Mouse (Mus musculus): Measurements from ENCODE around the gene Numa1. TPM values are rescaled to one million over a fixed set of nuclear protein-coding genes. Genes with fewer than 3 reads are reported as not detected.
"Not testable (repeated sequence)": the region's sequence is repeated elsewhere in the genome, so short reads cannot be mapped to it uniquely, and the experiment has no call there.

Numa1 gene
- polyA plus RNA-seq, 1 experiment from 2014 or later = 64.3 TPM

GRCm38 (mm10) chr7:102025187-102026119 is 91.5 kb downstream of the Numa1 start:
- no peaks in the 10 kb centered on the region for H3K9me3 ChIP-seq (replicated peaks; ENCODE audit: control insufficient read depth, low read length)
- no peak overlapping the region for H3K9ac ChIP-seq (ENCODE audit: low read length)
- WGBS = 86% methylated on average over 2 of the region's 2 CpGs
- ATAC-seq (ENCODE audit: insufficient read depth, low FRiP score) = no peak
- peaks cover 21% of the 10 kb centered on the region; the same call in 1 of the 2 replicates for H3K36me3 ChIP-seq (ENCODE audit: control insufficient read depth, insufficient read depth, low read length)
- no peaks in the 10 kb centered on the region for H3K4me1 ChIP-seq (ENCODE audit: control insufficient read depth, insufficient read depth, low read length)
- H3K27me3 ChIP-seq (ENCODE audit: control insufficient read depth, insufficient read depth, low read length) = no peaks in the 10 kb centered on the region
- H3K4me2 ChIP-seq (ENCODE audit: low read depth, low read length) = no peak overlapping the region
- H3K4me3 ChIP-seq (replicated peaks; ENCODE audit: low read length) = no peak overlapping the region
- H3K27ac ChIP-seq (ENCODE audit: low read length) = no peak overlapping the region

- Histone ChIP-seq H3K9ac (ENCODE audit: low read length) (no peak overlapping the region), H3K27me3 (ENCODE audit: control insufficient read depth, insufficient read depth, low read length) (no peaks in the 10 kb centered on the region), H3K4me3 (replicated peaks; ENCODE audit: low read length) (no peak overlapping the region), H3K36me3 (ENCODE audit: control insufficient read depth, insufficient read depth, low read length) (peaks cover 27% of the 10 kb centered on the region), H3K9me3 (replicated peaks; ENCODE audit: control insufficient read depth, low read length) (no peaks in the 10 kb centered on the region), H3K4me2 (ENCODE audit: low read depth, low read length) (no peak overlapping the region), H3K4me1 (ENCODE audit: control insufficient read depth, insufficient read depth, low read length) (no peaks in the 10 kb centered on the region), H3K27ac (ENCODE audit: low read length) (no peak overlapping the region)
- 89% methylated on average over 1 of the region's 1 CpGs for WGBS
- ATAC-seq (ENCODE audit: insufficient read depth, low FRiP score) = no peak
Observed at GRCm38 (mm10) chr7:102034904-102035303, 101.0 kb downstream of the Numa1 start.

DNA sequence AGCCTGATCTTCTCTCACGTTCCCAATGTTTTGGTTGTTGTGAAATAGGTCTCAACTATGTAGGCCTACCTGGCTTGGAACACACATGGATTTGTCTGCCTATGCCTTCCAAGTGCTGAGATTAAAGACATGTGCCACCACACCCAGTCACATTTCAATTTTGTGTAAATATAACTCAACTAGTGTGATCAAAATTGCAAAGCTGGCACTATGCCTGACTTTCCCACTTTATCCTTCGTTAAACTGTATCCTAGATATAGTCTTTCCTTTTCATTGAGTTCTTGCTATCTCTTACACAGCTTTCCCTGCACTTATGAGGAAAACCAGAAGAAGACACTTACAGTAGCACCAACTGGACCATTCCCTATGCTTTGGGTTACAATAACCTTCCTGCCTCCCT is 101.6 kb downstream of the Numa1 start:
- Histone ChIP-seq H3K9ac (ENCODE audit: low read length) (no peak overlapping the region), H3K36me3 (ENCODE audit: control insufficient read depth, insufficient read depth, low read length) (peaks cover 27% of the 10 kb centered on the region), H3K4me3 (replicated peaks; ENCODE audit: low read length) (no peak overlapping the region), H3K4me2 (ENCODE audit: low read depth, low read length) (no peak overlapping the region), H3K27me3 (ENCODE audit: control insufficient read depth, insufficient read depth, low read length) (no peaks in the 10 kb centered on the region), H3K27ac (ENCODE audit: low read length) (no peak overlapping the region), H3K4me1 (ENCODE audit: control insufficient read depth, insufficient read depth, low read length) (no peaks in the 10 kb centered on the region), H3K9me3 (replicated peaks; ENCODE audit: control insufficient read depth, low read length) (no peaks in the 10 kb centered on the region)
- 73% methylated on average over 2 of the region's 2 CpGs for WGBS
- ATAC-seq (ENCODE audit: insufficient read depth, low FRiP score) = no peak

DNA sequence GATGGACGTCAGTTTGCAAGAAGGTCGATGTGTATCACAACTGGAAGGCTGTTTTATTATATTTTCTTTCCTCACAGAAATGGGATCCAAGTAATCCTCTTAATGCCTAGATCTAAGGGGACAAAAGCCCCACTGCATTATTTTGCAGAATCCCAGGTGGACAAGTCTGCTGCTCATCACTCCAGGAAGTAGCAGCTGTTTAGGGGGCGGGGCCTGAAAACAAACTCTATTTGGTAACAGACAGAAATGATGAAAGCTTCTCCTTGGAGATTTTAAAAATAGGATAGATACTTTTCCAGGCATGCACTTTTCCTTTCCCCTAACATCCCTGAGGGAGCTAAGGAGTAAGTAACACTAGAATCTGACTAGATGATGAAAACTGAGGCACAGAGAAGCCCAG is 103.4 kb downstream of the Numa1 start:
- no peaks in the 10 kb centered on the region for H3K27me3 ChIP-seq (ENCODE audit: control insufficient read depth, insufficient read depth, low read length)
- ATAC-seq (ENCODE audit: insufficient read depth, low FRiP score) = no peak

DNA sequence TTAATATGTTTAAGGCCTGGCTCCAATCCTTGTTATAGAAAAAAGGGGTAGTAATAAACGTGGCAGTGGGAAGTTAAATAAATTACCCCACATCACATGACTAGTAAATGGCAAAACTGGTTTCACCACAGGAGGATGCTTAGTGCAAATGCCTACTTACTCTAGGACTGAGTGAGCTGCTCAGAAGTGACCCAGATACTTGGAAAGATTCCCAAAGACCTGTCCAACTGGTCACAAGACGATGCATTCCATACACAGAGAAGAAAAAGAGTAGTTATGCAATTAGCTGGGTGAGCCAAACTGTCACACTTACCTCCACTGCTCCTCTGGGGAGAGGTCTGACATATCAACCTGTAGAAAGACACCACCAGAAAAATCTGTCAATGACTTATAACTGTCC is 108.4 kb downstream of the Numa1 start:
- no peaks in the 10 kb centered on the region for H3K4me1 ChIP-seq (ENCODE audit: control insufficient read depth, insufficient read depth, low read length)
- 62% methylated on average over 2 of the region's 2 CpGs for WGBS

More for the DNA sequence above, 103.4 kb downstream of the Numa1 start:
- no peak overlapping the region for H3K4me3 ChIP-seq (replicated peaks; ENCODE audit: low read length)
- H3K4me1 ChIP-seq (ENCODE audit: control insufficient read depth, insufficient read depth, low read length) = no peaks in the 10 kb centered on the region
- H3K9ac ChIP-seq (ENCODE audit: low read length) = no peak overlapping the region
- no peak overlapping the region for H3K4me2 ChIP-seq (ENCODE audit: low read depth, low read length)
- no peaks in the 10 kb centered on the region for H3K9me3 ChIP-seq (replicated peaks; ENCODE audit: control insufficient read depth, low read length)
- no peak overlapping the region for H3K27ac ChIP-seq (ENCODE audit: low read length)
- peaks cover 22% of the 10 kb centered on the region for H3K36me3 ChIP-seq (ENCODE audit: control insufficient read depth, insufficient read depth, low read length)
- WGBS = 93% methylated on average over 3 of the region's 3 CpGs

GRCm38 (mm10) chr7:102048524-102048923 is 114.6 kb downstream of the Numa1 start:
- H3K4me1 ChIP-seq (ENCODE audit: control insufficient read depth, insufficient read depth, low read length); H3K27ac ChIP-seq (ENCODE audit: low read length); H3K9me3 ChIP-seq (replicated peaks; ENCODE audit: control insufficient read depth, low read length); H3K4me3 ChIP-seq (replicated peaks; ENCODE audit: low read length); ATAC-seq (ENCODE audit: insufficient read depth, low FRiP score); H3K36me3 ChIP-seq (ENCODE audit: control insufficient read depth, insufficient read depth, low read length); H3K27me3 ChIP-seq (ENCODE audit: control insufficient read depth, insufficient read depth, low read length); H3K9ac ChIP-seq (ENCODE audit: low read length); H3K4me2 ChIP-seq (ENCODE audit: low read depth, low read length): not testable (repeated sequence)

More for the DNA sequence above, 108.4 kb downstream of the Numa1 start:
- H3K27me3 ChIP-seq (ENCODE audit: control insufficient read depth, insufficient read depth, low read length) = no peaks in the 10 kb centered on the region
- peaks cover 11% of the 10 kb centered on the region for H3K36me3 ChIP-seq (ENCODE audit: control insufficient read depth, insufficient read depth, low read length)
- no peak overlapping the region for H3K9ac ChIP-seq (ENCODE audit: low read length)
- H3K4me3 ChIP-seq (replicated peaks; ENCODE audit: low read length) = no peak overlapping the region
- H3K4me2 ChIP-seq (ENCODE audit: low read depth, low read length) = no peak overlapping the region
- H3K9me3 ChIP-seq (replicated peaks; ENCODE audit: control insufficient read depth, low read length) = no peaks in the 10 kb centered on the region
- no peak overlapping the region for H3K27ac ChIP-seq (ENCODE audit: low read length)
- no peak for ATAC-seq (ENCODE audit: insufficient read depth, low FRiP score)

- no peak for ATAC-seq (ENCODE audit: insufficient read depth, low FRiP score)
- no peaks in the 10 kb centered on the region for H3K36me3 ChIP-seq (ENCODE audit: control insufficient read depth, insufficient read depth, low read length)
- 82% methylated on average over 3 of the region's 3 CpGs for WGBS
- H3K4me2 ChIP-seq (ENCODE audit: low read depth, low read length) = no peak overlapping the region
- H3K4me3 ChIP-seq (replicated peaks; ENCODE audit: low read length) = no peak overlapping the region
- H3K4me1 ChIP-seq (ENCODE audit: control insufficient read depth, insufficient read depth, low read length) = peaks cover 11% of the 10 kb centered on the region
- H3K27ac ChIP-seq (ENCODE audit: low read length) = no peak overlapping the region
- H3K9ac ChIP-seq (ENCODE audit: low read length) = no peak overlapping the region
- no peaks in the 10 kb centered on the region for H3K9me3 ChIP-seq (replicated peaks; ENCODE audit: control insufficient read depth, low read length)
- H3K27me3 ChIP-seq (ENCODE audit: control insufficient read depth, insufficient read depth, low read length) = no peaks in the 10 kb centered on the region
Observed at GRCm38 (mm10) chr7:102061353-102061752, 127.4 kb downstream of the Numa1 start.

DNA sequence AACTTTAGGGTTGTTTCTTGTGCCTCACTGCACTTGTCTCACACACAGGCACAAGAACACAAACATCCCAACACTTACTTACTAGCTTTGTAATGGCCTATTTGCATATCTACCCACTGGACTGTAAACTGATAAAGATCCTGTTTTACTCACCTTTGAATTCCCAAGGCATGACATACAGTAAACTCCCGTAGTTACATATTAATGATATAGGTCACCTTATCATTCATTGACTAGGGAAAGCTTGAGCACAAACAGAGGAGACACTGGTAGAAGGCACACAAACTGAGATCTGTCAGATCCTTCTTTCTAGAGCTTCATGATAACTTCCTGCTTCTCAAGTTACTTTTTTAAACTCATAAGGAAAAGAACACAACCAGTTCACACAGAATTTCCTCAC is 128.3 kb downstream of the Numa1 start:
- Histone ChIP-seq H3K4me3 (replicated peaks; ENCODE audit: low read length) (no peak overlapping the region), H3K4me1 (ENCODE audit: control insufficient read depth, insufficient read depth, low read length) (peaks cover 14% of the 10 kb centered on the region), H3K27me3 (ENCODE audit: control insufficient read depth, insufficient read depth, low read length) (no peaks in the 10 kb centered on the region), H3K27ac (ENCODE audit: low read length) (0 out of 2 replicates have a peak overlapping the region, but pooled peaks have one; percentile 5), H3K9me3 (replicated peaks; ENCODE audit: control insufficient read depth, low read length) (no peaks in the 10 kb centered on the region), H3K4me2 (ENCODE audit: low read depth, low read length) (no peak overlapping the region), H3K36me3 (ENCODE audit: control insufficient read depth, insufficient read depth, low read length) (no peaks in the 10 kb centered on the region), H3K9ac (ENCODE audit: low read length) (no peak overlapping the region)
- no peak for ATAC-seq (ENCODE audit: insufficient read depth, low FRiP score)
- 58% methylated on average over 1 of the region's 1 CpGs for WGBS

- Histone ChIP-seq H3K27ac (ENCODE audit: low read length) (no peak overlapping the region), H3K4me3 (replicated peaks; ENCODE audit: low read length) (peak overlapping the region; percentile 70), H3K9ac (ENCODE audit: low read length) (no peak overlapping the region), H3K36me3 (ENCODE audit: control insufficient read depth, insufficient read depth, low read length) (no peaks in the 10 kb centered on the region), H3K27me3 (ENCODE audit: control insufficient read depth, insufficient read depth, low read length) (no peaks in the 10 kb centered on the region), H3K4me2 (ENCODE audit: low read depth, low read length) (peak overlapping the region; percentile 63), H3K4me1 (ENCODE audit: control insufficient read depth, insufficient read depth, low read length) (peaks cover 14% of the 10 kb centered on the region), H3K9me3 (replicated peaks; ENCODE audit: control insufficient read depth, low read length) (no peaks in the 10 kb centered on the region)
- 73% methylated on average over 9 of the region's 9 CpGs for WGBS
- ATAC-seq (ENCODE audit: insufficient read depth, low FRiP score) = no peak
Observed at GRCm38 (mm10) chr7:102063891-102064290, 130.0 kb downstream of the Numa1 start.

All from stomach, embryonic 16.5 days (tissue).